In the genomic region with DNA sequence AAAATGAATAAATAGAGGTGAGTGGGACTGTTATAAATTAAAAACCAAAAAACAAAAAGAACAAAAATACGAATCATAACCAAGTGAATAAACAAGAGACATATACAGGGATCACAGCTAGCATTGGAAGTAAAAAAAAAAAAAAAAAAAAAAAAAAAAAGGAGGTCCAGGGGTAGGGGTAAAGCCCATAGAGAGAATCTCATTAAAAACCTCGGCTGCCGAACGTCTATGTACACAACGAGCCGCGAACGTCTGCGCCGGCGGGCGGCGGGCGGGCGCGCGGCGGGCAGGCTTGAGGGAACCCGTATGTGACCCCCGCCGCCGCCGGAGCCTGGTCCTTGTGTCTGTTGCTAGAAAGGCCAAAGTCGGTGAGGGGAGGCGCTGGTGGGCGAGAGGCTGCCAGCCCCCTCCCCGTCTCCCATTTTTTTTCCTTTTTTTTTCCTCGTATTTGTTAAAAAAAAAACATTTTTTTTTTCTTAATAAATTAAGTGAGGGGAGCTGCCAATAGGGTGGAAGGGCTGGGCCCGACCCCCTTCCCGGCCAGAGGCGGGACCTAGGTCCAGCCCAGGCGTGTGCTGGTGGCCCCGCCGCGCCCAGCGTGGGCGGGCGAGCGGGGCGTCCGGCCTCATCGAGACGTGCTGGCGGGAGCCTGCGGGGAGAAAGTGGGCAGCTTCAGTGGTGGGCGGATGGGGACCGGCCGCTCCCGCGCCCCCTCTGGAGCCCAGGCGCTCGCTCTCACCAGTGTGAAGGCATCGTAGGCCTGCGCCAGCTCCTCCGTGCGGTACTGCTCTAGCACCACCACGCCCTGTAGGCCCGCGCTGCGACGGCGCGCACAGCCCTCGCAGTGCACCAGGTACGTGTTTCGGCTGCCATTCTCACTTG, we compare ENCODE assay signal across 8 mouse cellular contexts. TPM values are rescaled to one million over a fixed set of nuclear protein-coding genes. Genes with fewer than 3 reads are reported as not detected.
DNase-seq lines count a peak whose midpoint lies in the region; ATAC-seq and TF ChIP-seq lines count a peak whose summit lies in the region.

No protein-coding gene starts in this region.

- intact Hi-C loops in left cerebral cortex, postnatal 4 days (cut with DNase I): no loop called here

- peak overlapping the region; percentile 63 for H3K4me3 ChIP-seq in midbrain, embryonic 10.5 days
- H3K4me3 ChIP-seq in midbrain, embryonic 15.5 days: no peak overlapping the region
- peak overlapping the region; percentile 87; the same call in 1 of the 2 replicates for H3K4me3 ChIP-seq in heart, embryonic 15.5 days
- H3K4me3 ChIP-seq in limb, embryonic 14.5 days (replicated peaks; ENCODE audit: low read length): no peak overlapping the region; the same call in 1 of the 2 replicates

- H3K9ac ChIP-seq in midbrain, embryonic 15.5 days: no peak overlapping the region
- 0 out of 2 replicates have a peak overlapping the region, but pooled peaks have one; percentile 21 for H3K9ac ChIP-seq in heart, embryonic 15.5 days
- peak overlapping the region; percentile 21; the same call in 1 of the 2 replicates for H3K9ac ChIP-seq in limb, embryonic 14.5 days (ENCODE audit: low read depth, low read length, severe bottlenecking)

- H3K27me3 ChIP-seq in midbrain, embryonic 10.5 days (ENCODE audit: low read depth, poor library complexity, severe bottlenecking): peaks cover 28% of the 10 kb centered on the region
- H3K27me3 ChIP-seq in midbrain, embryonic 15.5 days (replicated peaks): 0 out of 2 replicates have a peak, but pooled peaks cover 6% of the 10 kb centered on the region
- no peaks in the 10 kb centered on the region for H3K27me3 ChIP-seq in heart, embryonic 15.5 days
- H3K27me3 ChIP-seq in limb, embryonic 14.5 days (ENCODE audit: control insufficient read depth, insufficient read depth, low read length): no peaks in the 10 kb centered on the region

- peaks cover 62% of the 10 kb centered on the region for H3K4me1 ChIP-seq in midbrain, embryonic 10.5 days
- H3K4me1 ChIP-seq in midbrain, embryonic 15.5 days: peaks cover 17% of the 10 kb centered on the region
- peaks cover 49% of the 10 kb centered on the region for H3K4me1 ChIP-seq in heart, embryonic 15.5 days (replicated peaks)
- H3K4me1 ChIP-seq in limb, embryonic 14.5 days (ENCODE audit: control insufficient read depth, insufficient read depth, low read length): peaks cover 28% of the 10 kb centered on the region

- ATAC-seq in midbrain, embryonic 15.5 days (replicated peaks): no peak
- no peak for ATAC-seq in heart, embryonic 15.5 days (replicated peaks; ENCODE audit: insufficient number of reproducible peaks, insufficient read depth, low FRiP score, low read depth)
- no peak for ATAC-seq in limb, embryonic 14.5 days (ENCODE audit: low FRiP score, low read depth)

- 10% methylated on average over 65 of the region's 66 CpGs for WGBS in midbrain, embryonic 10.5 days
- WGBS in midbrain, embryonic 15.5 days: 21% methylated on average over 58 of the region's 66 CpGs
- 46% methylated on average over 66 of the region's 66 CpGs for WGBS in heart, embryonic 15.5 days
- 20% methylated on average over 64 of the region's 66 CpGs for WGBS in limb, embryonic 14.5 days

- H3K9me3 ChIP-seq in midbrain, embryonic 10.5 days (replicated peaks): no peaks in the 10 kb centered on the region
- no peaks in the 10 kb centered on the region for H3K9me3 ChIP-seq in midbrain, embryonic 15.5 days
- H3K9me3 ChIP-seq in heart, embryonic 15.5 days (replicated peaks): no peaks in the 10 kb centered on the region
- no peaks in the 10 kb centered on the region for H3K9me3 ChIP-seq in limb, embryonic 14.5 days (ENCODE audit: control insufficient read depth, low read length)

- peak; percentile 59 for DNase-seq in midbrain, embryonic 10.5 days (ENCODE audit: low spot score)
- DNase-seq in cerebellum, postnatal 14 days: peak; percentile 28 to 45
- DNase-seq in limb, embryonic 14.5 days (ENCODE audit: low spot score): no peak
- DNase-seq in frontal cortex, postnatal 10 days (ENCODE audit: low spot score in 2 of 2): no peak
- DNase-seq in ovary, adult 18-20 months (ENCODE audit: low spot score): no peak
- DNase-seq in left cerebral cortex, postnatal 4 days: no peak

- no peak for TF ChIP-seq POLR2A in limb, embryonic 14.5 days (IDR thresholded peaks at IDR 0.05; ENCODE audit: borderline replicate concordance, extremely low read depth, insufficient read depth, insufficient read length)

- peaks cover 54% of the 10 kb centered on the region for H3K36me3 ChIP-seq in midbrain, embryonic 10.5 days
- H3K36me3 ChIP-seq in midbrain, embryonic 15.5 days (replicated peaks): peaks cover 45% of the 10 kb centered on the region
- H3K36me3 ChIP-seq in heart, embryonic 15.5 days: peaks cover 47% of the 10 kb centered on the region
- peaks cover 59% of the 10 kb centered on the region for H3K36me3 ChIP-seq in limb, embryonic 14.5 days (ENCODE audit: control insufficient read depth, insufficient read depth, low read length)

- H3K4me2 ChIP-seq in midbrain, embryonic 15.5 days: no peak overlapping the region
- H3K4me2 ChIP-seq in heart, embryonic 15.5 days: peak overlapping the region; percentile 82
- peak overlapping the region; percentile 32; the same call in 1 of the 2 replicates for H3K4me2 ChIP-seq in limb, embryonic 14.5 days (replicated peaks; ENCODE audit: low read depth, low read length, severe bottlenecking)

- peak overlapping the region; percentile 63; the same call in 1 of the 2 replicates for H3K27ac ChIP-seq in midbrain, embryonic 10.5 days (replicated peaks)
- H3K27ac ChIP-seq in midbrain, embryonic 15.5 days: no peak overlapping the region
- H3K27ac ChIP-seq in heart, embryonic 15.5 days: no peak overlapping the region
- H3K27ac ChIP-seq in limb, embryonic 14.5 days (replicated peaks; ENCODE audit: low read depth, low read length): no peak overlapping the region

RNA-seq across cellular contexts. Expression of a gene that starts 1.4 kb away (rescaled TPM):
- polyA plus RNA-seq in midbrain, embryonic 10.5 days (2016; fragmentation: Nextera tagmentation; extraction: Ambion mirVana): 16.9 and 21.4 TPM in 2 replicates
- 6.5 and 7.0 TPM in 2 replicates for polyA plus RNA-seq in midbrain, embryonic 15.5 days (2015; fragmentation: Nextera tagmentation; extraction: Ambion mirVana)
- polyA plus RNA-seq in heart, embryonic 15.5 days (2015; fragmentation: Nextera tagmentation; extraction: Ambion mirVana): 37.3 and 40.6 TPM in 2 replicates
- polyA plus RNA-seq in limb, embryonic 14.5 days (2012; rRNA removed): 17.0 and 23.7 TPM in 2 replicates
- 18.7 and 18.9 TPM in 2 replicates for polyA plus RNA-seq in limb, embryonic 14.5 days (2014; fragmentation: Nextera tagmentation; extraction: Ambion mirVana)
- total RNA-seq in left cerebral cortex, postnatal 4 days (2021): 1 to 10 TPM; 3.1 to 4.2 TPM

RNA-seq across cellular contexts. Expression of a gene that starts 4.0 kb away (rescaled TPM):
- polyA plus RNA-seq in midbrain, embryonic 10.5 days (2016; fragmentation: Nextera tagmentation; extraction: Ambion mirVana): 50.4 and 57.3 TPM in 2 replicates
- 32.7 and 33.5 TPM in 2 replicates for polyA plus RNA-seq in midbrain, embryonic 15.5 days (2015; fragmentation: Nextera tagmentation; extraction: Ambion mirVana)
- 20.6 and 24.0 TPM in 2 replicates for polyA plus RNA-seq in heart, embryonic 15.5 days (2015; fragmentation: Nextera tagmentation; extraction: Ambion mirVana)
- polyA plus RNA-seq in limb, embryonic 14.5 days (2012; rRNA removed): 29.5 and 32.7 TPM in 2 replicates
- 22.3 and 27.3 TPM in 2 replicates for polyA plus RNA-seq in limb, embryonic 14.5 days (2014; fragmentation: Nextera tagmentation; extraction: Ambion mirVana)
- total RNA-seq in left cerebral cortex, postnatal 4 days (2021): 10 to 100 TPM; 36.3 to 41.1 TPM

RNA-seq across cellular contexts. Expression of a gene that starts 4.2 kb away (rescaled TPM):
- 145 and 146 TPM in 2 replicates for polyA plus RNA-seq in midbrain, embryonic 10.5 days (2016; fragmentation: Nextera tagmentation; extraction: Ambion mirVana)
- polyA plus RNA-seq in midbrain, embryonic 15.5 days (2015; fragmentation: Nextera tagmentation; extraction: Ambion mirVana): 96.8 and 101 TPM in 2 replicates
- 129 and 132 TPM in 2 replicates for polyA plus RNA-seq in heart, embryonic 15.5 days (2015; fragmentation: Nextera tagmentation; extraction: Ambion mirVana)
- 127 and 131 TPM in 2 replicates for polyA plus RNA-seq in limb, embryonic 14.5 days (2012; rRNA removed)
- polyA plus RNA-seq in limb, embryonic 14.5 days (2014; fragmentation: Nextera tagmentation; extraction: Ambion mirVana): 161 and 171 TPM in 2 replicates
- total RNA-seq in left cerebral cortex, postnatal 4 days (2021): 10 to 100 TPM; 60.2 to 63.9 TPM

RNA-seq across cellular contexts. Expression of a gene that starts 14.0 kb away (rescaled TPM):
- 31.8 and 37.1 TPM in 2 replicates for polyA plus RNA-seq in midbrain, embryonic 10.5 days (2016; fragmentation: Nextera tagmentation; extraction: Ambion mirVana)
- polyA plus RNA-seq in midbrain, embryonic 15.5 days (2015; fragmentation: Nextera tagmentation; extraction: Ambion mirVana): 41.3 and 45.3 TPM in 2 replicates
- 18.6 and 19.5 TPM in 2 replicates for polyA plus RNA-seq in heart, embryonic 15.5 days (2015; fragmentation: Nextera tagmentation; extraction: Ambion mirVana)
- 23.7 and 27.5 TPM in 2 replicates for polyA plus RNA-seq in limb, embryonic 14.5 days (2012; rRNA removed)
- polyA plus RNA-seq in limb, embryonic 14.5 days (2014; fragmentation: Nextera tagmentation; extraction: Ambion mirVana): 31.4 and 36.4 TPM in 2 replicates
- total RNA-seq in left cerebral cortex, postnatal 4 days (2021): 10 to 100 TPM; 77.2 to 85.8 TPM

RNA-seq across cellular contexts. Expression of a gene that starts 30.2 kb away (rescaled TPM):
- 41.7 and 50.6 TPM in 2 replicates for polyA plus RNA-seq in midbrain, embryonic 10.5 days (2016; fragmentation: Nextera tagmentation; extraction: Ambion mirVana)
- polyA plus RNA-seq in midbrain, embryonic 15.5 days (2015; fragmentation: Nextera tagmentation; extraction: Ambion mirVana): 98.2 and 102 TPM in 2 replicates
- 14.2 and 22.9 TPM in 2 replicates for polyA plus RNA-seq in heart, embryonic 15.5 days (2015; fragmentation: Nextera tagmentation; extraction: Ambion mirVana)
- polyA plus RNA-seq in limb, embryonic 14.5 days (2012; rRNA removed): 425 and 497 TPM in 2 replicates
- 97.8 and 113 TPM in 2 replicates for polyA plus RNA-seq in limb, embryonic 14.5 days (2014; fragmentation: Nextera tagmentation; extraction: Ambion mirVana)
- total RNA-seq in left cerebral cortex, postnatal 4 days (2021): 100 to 1,000 TPM; 552 to 572 TPM

Comparison
In these comparisons a context has a peak if more than half of its experiments do, and no peak if none do; other contexts are left out.
1. H3K4me3 ChIP-seq: peak in midbrain, embryonic 10.5 days (single experiment) and heart, embryonic 15.5 days (single experiment); none in midbrain, embryonic 15.5 days (single experiment) and limb, embryonic 14.5 days (single experiment).
2. DNase-seq: peak in midbrain, embryonic 10.5 days (single experiment) and cerebellum, postnatal 14 days (2 of 2); none in limb, embryonic 14.5 days (single experiment), frontal cortex, postnatal 10 days (0 of 2), ovary, adult 18-20 months (single experiment) and left cerebral cortex, postnatal 4 days (single experiment).